ENCODE assay signal across 30 mouse cellular contexts in the genomic region with DNA sequence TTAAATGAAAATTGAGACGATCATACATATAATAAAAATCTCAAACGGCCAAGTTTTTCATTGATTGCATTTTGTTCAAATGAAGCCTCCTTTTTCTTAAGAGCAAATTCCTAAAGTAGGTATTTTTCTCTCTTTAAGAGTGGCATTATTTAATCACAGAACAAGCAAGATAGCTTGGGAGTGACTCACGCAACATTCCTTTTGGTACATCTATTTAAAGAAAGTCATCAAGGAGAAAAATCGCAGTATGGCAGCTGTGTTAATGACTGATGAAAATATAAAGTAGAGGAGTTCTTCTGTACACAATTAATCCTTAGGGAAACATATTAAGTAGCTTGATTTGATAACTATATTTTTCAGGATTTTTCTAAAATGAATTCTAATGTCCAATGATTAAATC.
"Had no signal": no experiment of that assay in that cellular context is flagged by ENCODE, and none has a peak within 500 bp of the region (broad histone marks: within the 10 kb centered on the region; RNA-seq: fewer than 3 reads in every experiment).

No protein-coding gene starts in this region.

- DNase-seq: liver; liver, embryonic 13.5 days; liver, postnatal 0 days; lung, adult 18-20 months; lung, adult 2 months; lung, embryonic 14.5 days; lung, postnatal 10 days; lung, postnatal 14 days; lung, postnatal 36 days; lung, postnatal 4 days; midbrain, embryonic 14.5 days had no signal

- H3K27ac ChIP-seq: limb, embryonic 10.5 days; limb, embryonic 12.5 days; limb, embryonic 13.5 days; limb, embryonic 15.5 days; liver, embryonic 12.5 days; liver, embryonic 13.5 days; liver, embryonic 14.5 days; liver, embryonic 15.5 days; lung, embryonic 15.5 days; macrophage; midbrain, embryonic 10.5 days; midbrain, embryonic 12.5 days; midbrain, embryonic 13.5 days; midbrain, embryonic 15.5 days; neural tube, embryonic 12.5 days; neural tube, embryonic 13.5 days had no signal

- H3K4me3 ChIP-seq: limb, embryonic 10.5 days; limb, embryonic 12.5 days; limb, embryonic 13.5 days; limb, embryonic 15.5 days; liver, embryonic 12.5 days; liver, embryonic 13.5 days; liver, embryonic 15.5 days; lung, embryonic 15.5 days; megakaryocyte, embryonic 14.5 days; midbrain, embryonic 10.5 days; midbrain, embryonic 12.5 days; midbrain, embryonic 13.5 days; midbrain, embryonic 15.5 days; myocyte; neural tube, embryonic 12.5 days; neural tube, embryonic 13.5 days had no signal

- ATAC-seq: liver, embryonic 12.5 days; liver, postnatal 0 days; lung, postnatal 0 days; midbrain, embryonic 13.5 days; midbrain, embryonic 15.5 days; midbrain, embryonic 16.5 days had no signal
